Mouse (Mus musculus): ENCODE data around the gene Asap2. TPM values are rescaled to one million over a fixed set of nuclear protein-coding genes. Genes with fewer than 3 reads are reported as not detected.
A peak's percentile ranks its signal among the peaks of the same experiment; 100 is the strongest.
"Not testable (repeated sequence)": the region's sequence is repeated elsewhere in the genome, so short reads cannot be mapped to it uniquely, and the experiment has no call there.

Asap2 gene
- 14.1 and 14.4 TPM in 2 replicates for polyA plus RNA-seq (2015; fragmentation: Nextera tagmentation; extraction: Ambion mirVana)

DNA sequence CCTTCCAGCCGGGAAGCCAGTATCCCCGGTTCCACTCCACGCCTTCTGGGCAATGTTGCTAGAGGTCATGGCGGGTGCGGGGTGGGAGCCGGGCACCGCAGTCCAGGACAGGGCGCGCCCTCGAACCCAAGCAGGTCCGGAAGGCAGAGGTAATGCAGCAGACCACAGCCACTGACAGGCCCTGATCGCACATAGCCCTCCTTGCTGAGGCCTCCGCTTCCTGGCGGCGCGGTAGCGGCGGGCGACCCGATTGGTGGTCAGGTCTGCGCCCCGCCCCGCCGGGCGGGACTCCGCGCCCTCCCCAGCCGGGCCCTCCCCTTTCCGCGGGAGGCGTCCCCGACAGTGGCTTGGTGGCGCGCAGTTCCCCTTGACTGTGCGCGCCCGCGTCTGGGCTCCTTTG lies at the start of gene Asap2:
TSS of gene Asap2 (plus strand) at position 328 of the 400 bp plus-strand sequence.
- WGBS, result under 1% methylated on average over 22 of the region's 38 CpGs
- H3K4me2 ChIP-seq, result peak within 1 kb of the TSS; percentile 53
- ATAC-seq (ENCODE audit: low read depth); H3K9me3 ChIP-seq; H3K27me3 ChIP-seq; H3K36me3 ChIP-seq; H3K4me1 ChIP-seq (replicated peaks): not testable (repeated sequence)
- H3K9ac ChIP-seq, result peak within 1 kb of the TSS; percentile 83
- peak within 1 kb of the TSS; percentile 69 for H3K27ac ChIP-seq (replicated peaks)
- peak within 1 kb of the TSS; percentile 51 for H3K4me3 ChIP-seq

DNA sequence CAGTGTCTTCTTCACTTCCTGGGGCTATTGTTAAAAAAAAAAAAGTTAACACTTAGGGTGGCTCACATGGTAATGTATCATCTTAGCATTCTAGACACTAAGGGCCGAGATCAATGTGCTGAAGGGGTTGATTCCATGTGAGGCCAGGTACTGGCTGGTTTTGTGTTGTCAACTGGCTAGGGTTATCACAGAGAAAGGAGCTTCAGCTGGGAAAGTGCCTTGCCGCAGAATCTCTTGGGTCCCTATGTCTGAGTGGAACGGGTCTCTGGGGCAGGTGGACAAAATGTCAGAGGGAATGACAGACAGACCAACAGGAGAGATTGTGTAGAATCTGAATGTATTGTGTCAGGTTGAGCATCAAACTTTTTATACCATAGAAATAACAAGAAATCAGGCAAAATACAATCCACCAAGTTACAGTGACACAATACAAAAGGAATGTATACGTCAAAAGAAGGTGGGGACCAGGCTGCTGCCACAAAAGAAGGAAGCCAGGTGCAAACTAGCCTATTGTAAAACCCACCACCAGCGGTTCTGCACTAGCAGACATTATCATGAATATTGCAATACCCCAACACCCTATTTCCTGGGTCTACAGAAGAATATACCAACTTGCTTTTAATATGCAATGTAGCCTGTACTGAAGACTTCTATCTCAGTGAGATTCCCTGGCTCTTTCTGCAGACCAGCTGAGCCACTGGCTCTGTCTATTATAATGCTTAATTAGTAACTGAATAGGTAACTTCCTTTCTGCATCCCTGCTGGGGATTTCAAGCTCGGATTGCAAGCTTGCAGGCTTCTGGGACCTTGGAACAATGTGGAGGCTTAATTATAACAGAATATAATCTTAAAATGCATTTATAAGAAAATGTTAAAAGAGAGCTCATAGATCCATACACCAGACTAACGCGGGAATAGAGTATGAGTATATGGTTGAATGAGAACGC lies 42.9 kb upstream of the Asap2 start:
- H3K36me3 ChIP-seq; H3K9me3 ChIP-seq; ATAC-seq (ENCODE audit: low read depth): not testable (repeated sequence)

DNA sequence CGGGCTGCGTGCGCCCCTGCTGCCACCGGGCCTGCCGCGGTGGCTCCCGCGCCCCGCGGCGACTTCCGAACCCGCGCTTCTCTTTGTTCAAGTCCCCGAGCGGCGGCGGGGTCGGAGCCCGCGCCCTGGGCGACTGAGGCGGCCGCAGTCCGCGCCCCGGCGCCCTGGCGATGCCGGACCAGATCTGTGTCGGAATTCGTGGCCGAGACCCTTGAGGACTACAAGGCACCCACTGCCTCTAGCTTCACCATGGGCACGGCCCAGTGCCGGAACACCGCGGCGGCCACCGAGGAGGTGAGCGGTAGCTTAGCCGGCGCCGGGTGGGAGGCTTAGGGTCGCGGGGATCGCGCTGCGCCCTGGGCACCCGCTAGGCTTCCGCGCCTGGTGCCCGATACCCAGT lies 320 bp downstream of the Asap2 start:
- not testable (repeated sequence) for H3K36me3 ChIP-seq; H3K27me3 ChIP-seq; ATAC-seq (ENCODE audit: low read depth); H3K9me3 ChIP-seq; H3K4me1 ChIP-seq (replicated peaks)
- H3K4me2 ChIP-seq, result peak overlapping the region; percentile 53
- peak overlapping the region; percentile 83 for H3K9ac ChIP-seq
- under 1% methylated on average over 45 of the region's 52 CpGs for WGBS
- peak overlapping the region; percentile 51 for H3K4me3 ChIP-seq
- H3K27ac ChIP-seq (replicated peaks), result peak overlapping the region; percentile 69

More for the DNA sequence above, 42.9 kb upstream of the Asap2 start:
- H3K4me1 ChIP-seq (replicated peaks); H3K4me3 ChIP-seq; H3K27me3 ChIP-seq; H3K4me2 ChIP-seq; H3K9ac ChIP-seq; H3K27ac ChIP-seq (replicated peaks): not testable (repeated sequence)
- WGBS, result 72% methylated on average over 9 of the region's 9 CpGs

DNA sequence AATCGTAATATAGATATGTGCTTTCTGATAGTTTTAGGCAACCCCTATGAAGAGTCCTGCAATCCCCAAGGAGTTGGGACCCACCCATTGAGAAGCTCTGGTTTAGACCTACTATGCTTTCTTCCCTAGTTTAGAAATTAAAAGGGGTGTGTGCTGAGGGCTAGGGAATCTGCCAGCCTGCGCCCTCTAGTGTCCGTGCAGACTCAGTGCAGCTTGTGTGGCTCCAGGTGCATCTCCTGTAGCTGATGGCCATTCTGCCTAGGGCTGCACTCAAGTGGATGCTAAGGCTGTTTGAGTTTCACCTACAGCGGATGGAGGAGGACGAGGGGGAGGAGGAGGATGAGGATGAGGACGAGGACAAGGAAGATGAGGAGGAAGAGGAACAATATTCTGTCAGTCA lies 40.6 kb downstream of the Asap2 start:
- H3K4me1 ChIP-seq (replicated peaks); H3K4me2 ChIP-seq; H3K4me3 ChIP-seq; H3K27ac ChIP-seq (replicated peaks); H3K27me3 ChIP-seq; H3K9ac ChIP-seq; ATAC-seq (ENCODE audit: low read depth): not testable (repeated sequence)
- peaks cover 17% of the 10 kb centered on the region for H3K36me3 ChIP-seq
- peaks cover 20% of the 10 kb centered on the region; the same call in 1 of the 2 replicates for H3K9me3 ChIP-seq
- 54% methylated on average over 6 of the region's 6 CpGs for WGBS

DNA sequence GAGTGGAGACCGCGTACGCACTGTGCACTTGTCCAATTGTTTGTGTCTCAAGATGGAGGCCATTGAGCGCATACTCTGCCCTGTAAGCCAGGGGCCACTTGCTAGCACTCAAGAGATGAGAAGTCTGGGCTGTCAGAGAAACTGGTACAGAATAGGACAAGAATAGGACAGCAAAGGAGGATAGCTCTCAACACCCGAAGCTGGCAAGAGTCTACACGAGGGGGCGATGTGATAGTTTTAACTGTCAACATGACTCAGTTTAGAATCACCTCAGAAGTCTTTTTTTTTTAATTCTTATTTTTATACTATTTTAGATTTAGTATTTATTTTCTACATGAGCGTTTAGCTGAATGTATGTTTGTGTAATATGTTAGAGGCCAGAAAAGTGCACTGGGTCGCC lies 56.5 kb downstream of the Asap2 start:
- not testable (repeated sequence) for H3K36me3 ChIP-seq; H3K4me3 ChIP-seq; ATAC-seq (ENCODE audit: low read depth); H3K4me1 ChIP-seq (replicated peaks); H3K27me3 ChIP-seq; H3K9me3 ChIP-seq; H3K4me2 ChIP-seq; H3K27ac ChIP-seq (replicated peaks); H3K9ac ChIP-seq
- 94% methylated on average over 9 of the region's 9 CpGs for WGBS

DNA sequence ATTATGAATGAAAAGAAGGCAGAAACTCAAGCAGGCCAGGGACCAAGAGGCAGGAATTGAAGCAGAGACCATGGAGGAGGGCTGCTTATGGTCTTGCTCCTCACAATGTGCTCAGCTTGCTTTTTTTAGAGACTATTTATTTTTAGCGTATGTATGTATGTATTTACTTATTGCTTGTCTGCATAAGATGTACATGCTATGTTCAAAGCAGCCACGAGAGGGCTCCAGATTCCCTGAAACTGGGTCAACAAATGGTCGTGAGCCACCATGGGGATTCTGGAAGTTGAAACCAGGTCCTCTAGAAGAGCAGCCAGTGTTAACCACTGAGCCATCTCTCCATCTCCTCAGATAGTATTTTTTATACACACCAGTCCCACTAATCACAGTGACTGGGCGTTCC lies 85.5 kb downstream of the Asap2 start:
- WGBS, result 45% methylated on average over 4 of the region's 4 CpGs
- H3K9me3 ChIP-seq; H3K27ac ChIP-seq (replicated peaks); H3K27me3 ChIP-seq; H3K9ac ChIP-seq; H3K4me3 ChIP-seq; H3K4me1 ChIP-seq (replicated peaks); H3K4me2 ChIP-seq; H3K36me3 ChIP-seq; ATAC-seq (ENCODE audit: low read depth): not testable (repeated sequence)

DNA sequence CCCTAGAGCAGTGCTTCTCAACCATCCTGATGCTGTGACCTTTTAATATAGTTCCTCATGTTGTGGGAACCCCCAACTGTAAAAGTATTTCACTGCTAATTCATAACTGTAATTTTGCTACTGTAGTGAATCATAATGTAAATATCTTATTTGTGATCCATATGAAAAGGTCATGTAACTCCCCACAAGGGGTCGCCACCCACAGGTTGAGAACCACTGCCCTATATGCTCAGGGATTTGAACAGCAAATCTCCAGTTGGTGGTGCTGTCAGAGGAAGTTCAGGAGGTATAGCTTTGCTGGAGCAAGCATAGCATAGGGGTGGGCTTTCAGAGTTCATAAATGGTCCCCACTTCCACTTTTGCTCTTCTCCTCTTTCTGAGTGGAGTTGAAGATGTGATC lies 99.9 kb downstream of the Asap2 start:
- H3K9ac ChIP-seq; H3K36me3 ChIP-seq; H3K27ac ChIP-seq (replicated peaks); ATAC-seq (ENCODE audit: low read depth); H3K4me3 ChIP-seq; H3K9me3 ChIP-seq; H3K27me3 ChIP-seq; H3K4me1 ChIP-seq (replicated peaks); H3K4me2 ChIP-seq: not testable (repeated sequence)
- WGBS, result 28% methylated on average over 1 of the region's 1 CpGs

DNA sequence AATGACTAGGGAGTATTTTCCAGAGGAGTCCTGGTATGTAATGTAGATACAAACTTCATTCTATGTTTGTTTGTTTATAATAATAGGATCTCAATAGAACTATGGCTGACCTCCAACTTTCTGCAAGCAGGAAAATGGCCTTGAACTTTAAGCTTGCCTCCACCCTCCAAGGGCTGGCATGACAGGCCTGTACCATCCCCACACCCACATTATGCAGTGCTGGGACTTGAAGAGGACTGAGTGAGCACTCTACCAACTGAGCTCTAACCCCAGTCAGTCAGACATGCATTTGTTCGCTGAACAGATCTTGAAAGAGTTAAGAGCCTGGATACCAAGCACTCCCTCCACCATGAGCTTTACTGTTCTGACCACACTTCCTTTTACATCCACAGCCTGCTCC lies 102.2 kb downstream of the Asap2 start:
- not testable (repeated sequence) for H3K27ac ChIP-seq (replicated peaks); H3K4me1 ChIP-seq (replicated peaks); H3K36me3 ChIP-seq; H3K9ac ChIP-seq; H3K9me3 ChIP-seq; ATAC-seq (ENCODE audit: low read depth); H3K4me3 ChIP-seq; H3K27me3 ChIP-seq; H3K4me2 ChIP-seq
- 95% methylated on average over 1 of the region's 1 CpGs for WGBS

DNA sequence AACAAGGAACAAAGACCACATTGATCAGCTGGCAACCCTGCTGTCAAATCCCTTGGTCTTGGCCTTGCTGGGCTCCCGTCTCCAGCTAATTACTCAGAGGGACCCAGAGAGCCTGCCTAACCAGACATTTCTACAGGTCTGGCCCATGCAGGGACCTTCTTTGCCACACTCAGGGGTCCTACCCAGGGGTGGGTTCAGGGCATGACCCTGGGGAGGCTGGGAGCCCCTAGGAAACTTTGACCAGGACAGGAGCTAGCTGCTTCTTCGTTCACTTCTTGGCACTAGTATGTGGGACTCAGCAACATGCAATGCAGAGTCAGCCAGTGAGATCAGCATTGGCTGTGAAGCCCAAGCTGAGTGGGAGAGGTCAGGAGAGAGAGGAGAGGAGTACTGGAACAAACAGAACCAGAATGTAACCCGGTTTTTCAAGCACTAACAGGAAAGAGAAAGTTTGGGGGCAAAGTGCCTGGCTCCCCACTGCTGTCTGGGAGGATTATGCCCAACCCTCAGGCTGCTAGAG lies 107.6 kb downstream of the Asap2 start:
- H3K9ac ChIP-seq; H3K36me3 ChIP-seq; H3K4me1 ChIP-seq (replicated peaks); H3K27me3 ChIP-seq; H3K27ac ChIP-seq (replicated peaks); H3K9me3 ChIP-seq; H3K4me3 ChIP-seq; H3K4me2 ChIP-seq; ATAC-seq (ENCODE audit: low read depth): not testable (repeated sequence)
- WGBS, result 39% methylated on average over 3 of the region's 3 CpGs

DNA sequence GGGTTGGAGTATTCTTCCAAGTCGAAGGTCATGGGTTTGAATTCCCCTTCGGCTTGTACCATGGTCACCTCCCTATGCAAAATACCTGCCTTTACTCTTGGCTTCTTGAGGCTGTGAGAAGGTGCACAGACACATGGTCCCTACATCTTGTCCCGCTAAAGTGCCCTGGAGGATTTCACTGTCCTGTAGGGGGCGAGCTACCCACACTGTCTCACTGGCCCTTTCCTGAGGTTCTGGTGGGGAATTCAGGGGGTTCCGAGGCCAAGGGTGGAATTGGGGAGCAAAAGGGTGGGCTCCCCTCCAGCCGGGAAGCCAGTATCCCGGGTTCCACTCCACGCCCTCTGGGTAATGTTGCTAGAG lies 120.8 kb downstream of the Asap2 start:
- H3K9me3 ChIP-seq, H3K27me3 ChIP-seq, H3K36me3 ChIP-seq: not testable (repeated sequence)
- Histone ChIP-seq H3K27ac (replicated peaks) (peak overlapping the region; percentile 93), H3K4me1 (replicated peaks) (peaks cover 10% of the 10 kb centered on the region), H3K9ac (peak overlapping the region; percentile 90), H3K4me2 (peak overlapping the region; percentile 71), H3K4me3 (peak overlapping the region; percentile 79)
- 1% methylated on average over 8 of the region's 8 CpGs for WGBS
- peak; percentile 87 for ATAC-seq (ENCODE audit: low read depth)

DNA sequence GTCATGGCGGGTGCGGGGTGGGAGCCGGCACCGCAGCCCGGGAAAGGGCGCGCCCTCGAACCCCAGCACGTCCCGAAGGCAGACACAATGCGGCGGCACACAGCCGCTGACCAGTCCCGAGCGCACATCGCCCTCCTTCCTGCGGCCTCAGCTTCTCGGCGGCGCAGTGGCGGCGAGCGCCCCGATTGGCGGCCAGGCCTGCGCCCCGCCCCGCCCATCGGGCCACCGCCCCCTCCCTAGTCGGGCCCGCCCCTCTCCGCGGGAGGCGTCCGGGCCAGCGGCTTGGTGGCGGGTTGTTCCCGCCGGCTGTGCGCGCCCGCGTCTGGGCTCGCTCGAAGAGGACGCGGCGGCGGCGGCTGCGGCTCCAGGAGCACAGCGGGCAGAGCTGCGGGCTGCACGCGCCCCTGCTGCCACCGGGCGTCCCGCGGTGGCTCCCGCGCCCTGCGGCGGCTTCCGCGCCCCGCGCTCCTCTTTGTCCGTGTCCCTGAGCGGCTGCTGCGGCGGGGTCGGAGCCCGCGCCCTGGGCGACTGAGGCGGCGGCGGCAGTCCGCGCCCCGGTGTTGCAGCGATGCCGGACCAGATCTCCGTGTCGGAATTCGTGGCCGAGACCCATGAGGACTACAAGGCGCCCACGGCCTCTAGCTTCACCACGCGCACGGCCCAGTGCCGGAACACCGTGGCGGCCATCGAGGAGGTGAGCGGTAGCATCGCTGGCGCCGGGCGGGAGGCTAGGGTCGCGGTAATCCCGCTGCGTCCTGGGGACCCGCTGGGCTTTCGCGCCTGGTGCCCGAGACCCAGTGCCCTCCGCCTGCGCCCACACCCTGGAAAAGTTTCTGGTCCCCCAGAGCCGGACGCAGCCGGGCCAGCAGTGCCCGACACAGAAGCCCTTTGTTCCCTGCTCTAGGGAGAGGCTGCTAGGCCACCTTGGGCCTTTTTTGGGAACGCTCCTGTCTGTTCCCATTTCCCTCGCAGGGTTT lies 121.5 kb downstream of the Asap2 start:
- Histone ChIP-seq H3K9me3 (no peaks in the 10 kb centered on the region), H3K36me3 (no peaks in the 10 kb centered on the region), H3K27ac (replicated peaks) (peak overlapping the region; percentile 93), H3K4me1 (replicated peaks) (peaks cover 16% of the 10 kb centered on the region), H3K9ac (peak overlapping the region; percentile 90), H3K4me3 (peak overlapping the region; percentile 79), H3K27me3 (no peaks in the 10 kb centered on the region), H3K4me2 (peak overlapping the region; percentile 71)
- peak; percentile 98 for ATAC-seq (ENCODE audit: low read depth)
- under 1% methylated on average over 96 of the region's 118 CpGs for WGBS

DNA sequence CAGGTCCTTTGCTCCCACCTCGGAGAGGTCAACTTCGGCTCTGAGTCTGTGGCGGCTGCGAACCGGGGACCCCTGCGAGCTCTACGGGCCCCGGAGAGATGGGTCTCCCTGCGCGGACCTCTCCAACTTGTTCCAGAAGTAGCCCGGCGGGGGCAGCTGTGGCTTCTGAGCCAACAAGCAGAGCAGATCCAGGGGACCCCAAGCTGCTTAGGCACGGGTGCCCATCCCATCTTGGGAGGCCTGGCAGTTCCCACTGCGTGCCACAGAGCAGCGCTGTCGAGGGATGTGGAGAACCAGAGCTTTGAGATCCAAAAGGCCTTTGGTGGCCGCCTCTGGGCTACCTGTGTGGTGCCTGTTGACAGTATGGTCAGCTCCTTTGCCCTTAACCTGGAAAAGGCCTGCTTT lies 122.2 kb downstream of the Asap2 start:
- Histone ChIP-seq H3K27me3 (no peaks in the 10 kb centered on the region), H3K4me2 (peak overlapping the region; percentile 71), H3K9me3 (no peaks in the 10 kb centered on the region), H3K36me3 (no peaks in the 10 kb centered on the region), H3K4me3 (peak overlapping the region; percentile 79), H3K27ac (replicated peaks) (peak overlapping the region; percentile 93), H3K4me1 (replicated peaks) (peaks cover 16% of the 10 kb centered on the region), H3K9ac (peak overlapping the region; percentile 90)
- ATAC-seq (ENCODE audit: low read depth), result peak; percentile 68
- under 1% methylated on average over 17 of the region's 17 CpGs for WGBS
